Mouse (Mus musculus): ENCODE measurements around the gene Gm20532.

DNA sequence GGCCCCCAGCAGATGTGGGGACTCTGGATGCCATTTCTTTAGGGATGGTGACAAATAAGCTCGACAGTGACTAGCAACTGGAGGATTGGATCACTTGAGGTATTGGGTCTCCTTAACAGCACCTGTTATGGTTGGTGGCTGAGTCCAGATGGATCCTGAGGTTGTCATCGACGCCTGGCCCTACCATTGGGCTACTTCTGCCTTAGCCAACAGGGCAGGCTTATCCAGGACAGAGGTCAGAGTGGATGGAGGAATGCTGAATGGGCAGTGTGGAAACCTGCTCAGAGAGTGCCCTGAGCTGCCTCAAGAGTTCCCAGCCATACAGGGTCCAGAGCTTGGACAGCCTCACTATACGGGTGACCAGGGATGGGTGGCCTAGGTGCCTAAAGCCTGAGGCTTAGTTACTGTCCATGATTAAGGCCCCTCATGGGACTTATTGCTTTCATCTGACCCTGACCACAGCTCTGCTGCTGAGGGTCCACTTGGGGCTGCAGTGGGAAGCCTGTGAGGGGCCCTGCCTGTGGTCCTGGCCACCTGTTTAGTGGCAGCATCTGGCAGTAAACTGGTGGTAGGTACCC is 47.6 kb downstream of the Gm20532 start:
- TF ChIP-seq CTCF (IDR thresholded peaks at IDR 0.05; ENCODE audit: control insufficient read depth, insufficient read depth, low read length) (no peak), POLR2A (IDR thresholded peaks at IDR 0.05; ENCODE audit: borderline replicate concordance, control insufficient read depth, low read depth, low read length) (no peak)
